Comparison of ENCODE assay signal across 13 mouse cellular contexts in the genomic region with DNA sequence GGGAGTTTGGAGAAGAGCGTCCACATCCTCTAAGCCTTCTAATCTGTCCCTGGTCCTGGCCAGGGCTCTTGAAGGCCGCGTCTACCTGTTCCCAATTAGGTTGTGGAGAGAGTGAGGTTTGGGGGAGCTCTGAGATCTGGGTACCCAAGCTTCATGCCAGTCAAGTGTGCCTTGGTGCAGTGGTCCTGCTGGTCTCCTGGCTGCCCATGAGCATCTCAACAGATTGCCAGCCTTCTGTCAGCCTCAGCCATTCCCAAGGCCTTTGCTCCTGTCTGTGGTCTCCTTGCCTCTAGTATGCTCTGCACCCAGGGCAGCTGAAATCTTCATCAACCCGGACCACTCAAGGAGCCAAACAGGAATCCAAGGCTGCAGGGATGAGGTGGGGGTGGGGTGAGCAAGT.
A peak's percentile ranks its signal among the peaks of the same experiment; 100 is the strongest.
DNase-seq lines count a peak whose midpoint lies in the region; ATAC-seq and TF ChIP-seq lines count a peak whose summit lies in the region.
"Had no signal": no experiment of that assay in that cellular context is flagged by ENCODE, and none has a peak within 500 bp of the region (broad histone marks: within the 10 kb centered on the region; RNA-seq: fewer than 3 reads in every experiment).

No protein-coding gene starts in this region.

- H3K27ac ChIP-seq in forebrain, embryonic 12.5 days = 0 out of 2 replicates have a peak overlapping the region, but pooled peaks have one; percentile 13
- no peak overlapping the region for H3K27ac ChIP-seq in forebrain, embryonic 11.5 days (ENCODE audit: low read depth, low read length)
- peak overlapping the region; percentile 51 for H3K27ac ChIP-seq in kidney, postnatal 0 days
- H3K27ac ChIP-seq in cortical plate, adult 2 months (ENCODE audit: insufficient read depth, low read length) = peak overlapping the region; percentile 50; the same call in 1 of the 2 replicates
- peak overlapping the region; percentile 52 for H3K27ac ChIP-seq in embryonic facial prominence, embryonic 15.5 days (replicated peaks)
- H3K27ac ChIP-seq: heart, adult 2 months; liver, embryonic 12.5 days had no signal

- DNase-seq in forebrain, embryonic 11.5 days (ENCODE audit: low spot score) = no peak
- no peak for DNase-seq in kidney, postnatal 0 days (ENCODE audit: low spot score)
- no peak for DNase-seq in kidney, adult 8-10 months
- DNase-seq in left cerebral cortex, postnatal 14 days (ENCODE audit: low spot score in 2 of 2) = no peak
- DNase-seq in thymus, postnatal 14 days = no peak
- DNase-seq: adrenal gland, adult 8-10 months; gastrocnemius, adult 2 months; heart, adult 2 months; heart, postnatal 10 days had no signal

- TF ChIP-seq CTCF in kidney, postnatal 0 days (IDR thresholded peaks at IDR 0.05; ENCODE audit: low read depth) = no peak
- no peak for TF ChIP-seq CTCF in cortical plate, adult 2 months (IDR thresholded peaks at IDR 0.05; ENCODE audit: extremely low read depth, insufficient read depth, low read length)

- TF ChIP-seq POLR2A in cortical plate, adult 2 months (IDR thresholded peaks at IDR 0.05; ENCODE audit: extremely low read depth, insufficient read depth, low read length) = no peak

- H3K9ac ChIP-seq in forebrain, embryonic 12.5 days = no peak overlapping the region
- H3K9ac ChIP-seq in forebrain, embryonic 11.5 days (ENCODE audit: low read length) = no peak overlapping the region
- no peak overlapping the region for H3K9ac ChIP-seq in kidney, postnatal 0 days (ENCODE audit: low read depth, low read length)
- H3K9ac ChIP-seq in embryonic facial prominence, embryonic 15.5 days = no peak overlapping the region
- H3K9ac ChIP-seq: liver, embryonic 12.5 days had no signal

- no peak for ATAC-seq in forebrain, embryonic 12.5 days (ENCODE audit: low FRiP score)
- no peak for ATAC-seq in forebrain, embryonic 11.5 days (replicated peaks; ENCODE audit: low FRiP score)
- ATAC-seq in kidney, postnatal 0 days (replicated peaks; ENCODE audit: low FRiP score, low read depth) = no peak
- no peak for ATAC-seq in embryonic facial prominence, embryonic 15.5 days (ENCODE audit: insufficient number of reproducible peaks, low FRiP score, low TSS enrichment, low read depth)

- no peaks in the 10 kb centered on the region for H3K36me3 ChIP-seq in forebrain, embryonic 12.5 days (replicated peaks)
- no peaks in the 10 kb centered on the region for H3K36me3 ChIP-seq in forebrain, embryonic 11.5 days (ENCODE audit: control insufficient read depth, insufficient read depth, low read length)
- H3K36me3 ChIP-seq in kidney, postnatal 0 days (ENCODE audit: insufficient read depth, low read length) = no peaks in the 10 kb centered on the region
- no peaks in the 10 kb centered on the region for H3K36me3 ChIP-seq in embryonic facial prominence, embryonic 15.5 days
- H3K36me3 ChIP-seq: liver, embryonic 12.5 days had no signal

- WGBS in forebrain, embryonic 12.5 days = 65% methylated on average over 4 of the region's 4 CpGs
- WGBS in forebrain, embryonic 11.5 days = 71% methylated on average over 4 of the region's 4 CpGs
- 76% methylated on average over 4 of the region's 4 CpGs for WGBS in kidney, postnatal 0 days
- WGBS in embryonic facial prominence, embryonic 15.5 days = 58% methylated on average over 4 of the region's 4 CpGs

- H3K4me1 ChIP-seq in forebrain, embryonic 12.5 days = peaks cover 30% of the 10 kb centered on the region
- H3K4me1 ChIP-seq in forebrain, embryonic 11.5 days (replicated peaks; ENCODE audit: control insufficient read depth, insufficient read depth, low read length) = peaks cover 13% of the 10 kb centered on the region
- peaks cover 6% of the 10 kb centered on the region; the same call in 1 of the 2 replicates for H3K4me1 ChIP-seq in kidney, postnatal 0 days (replicated peaks; ENCODE audit: insufficient read depth, low read length)
- H3K4me1 ChIP-seq in cortical plate, adult 2 months (ENCODE audit: control insufficient read depth, insufficient read depth, low read length) = peaks cover 2% of the 10 kb centered on the region; the same call in 1 of the 2 replicates
- H3K4me1 ChIP-seq in embryonic facial prominence, embryonic 15.5 days = peaks cover 31% of the 10 kb centered on the region

- intact Hi-C loops in left cerebral cortex, postnatal 14 days (cut with DNase I) = loop anchor here (5.0 kb wide), 2 partner anchors 60 to 225 kb away; a partner anchor contains a TSS

- H3K27me3 ChIP-seq in forebrain, embryonic 12.5 days = peaks cover 24% of the 10 kb centered on the region
- H3K27me3 ChIP-seq in forebrain, embryonic 11.5 days (ENCODE audit: control insufficient read depth, insufficient read depth, low read length) = no peaks in the 10 kb centered on the region; the same call in none of the 2 replicates
- no peaks in the 10 kb centered on the region for H3K27me3 ChIP-seq in kidney, postnatal 0 days (ENCODE audit: insufficient read depth, low read length)
- H3K27me3 ChIP-seq in embryonic facial prominence, embryonic 15.5 days = peaks cover 12% of the 10 kb centered on the region

- no peak overlapping the region for H3K4me3 ChIP-seq in forebrain, embryonic 12.5 days (replicated peaks)
- no peak overlapping the region for H3K4me3 ChIP-seq in forebrain, embryonic 11.5 days (ENCODE audit: low read depth, low read length)
- no peak overlapping the region for H3K4me3 ChIP-seq in kidney, postnatal 0 days (replicated peaks; ENCODE audit: low read depth, low read length)
- no peak overlapping the region for H3K4me3 ChIP-seq in cortical plate, adult 2 months (ENCODE audit: insufficient read depth, low read length)
- H3K4me3 ChIP-seq in embryonic facial prominence, embryonic 15.5 days (replicated peaks) = no peak overlapping the region
- H3K4me3 ChIP-seq: gastrocnemius, adult 2 months; heart, adult 2 months; liver, embryonic 12.5 days had no signal

- H3K9me3 ChIP-seq in forebrain, embryonic 12.5 days = no peaks in the 10 kb centered on the region
- H3K9me3 ChIP-seq in forebrain, embryonic 11.5 days (ENCODE audit: control insufficient read depth, low read length) = no peaks in the 10 kb centered on the region
- H3K9me3 ChIP-seq in kidney, postnatal 0 days (replicated peaks; ENCODE audit: low read length) = no peaks in the 10 kb centered on the region
- H3K9me3 ChIP-seq in embryonic facial prominence, embryonic 15.5 days (replicated peaks) = no peaks in the 10 kb centered on the region
- H3K9me3 ChIP-seq: liver, embryonic 12.5 days had no signal

- H3K4me2 ChIP-seq in forebrain, embryonic 12.5 days = no peak overlapping the region
- H3K4me2 ChIP-seq in forebrain, embryonic 11.5 days (ENCODE audit: low read depth, low read length, severe bottlenecking) = no peak overlapping the region
- H3K4me2 ChIP-seq in kidney, postnatal 0 days (ENCODE audit: low read length) = no peak overlapping the region
- no peak overlapping the region for H3K4me2 ChIP-seq in embryonic facial prominence, embryonic 15.5 days (replicated peaks)
- H3K4me2 ChIP-seq: liver, embryonic 12.5 days had no signal
